Mouse (Mus musculus) small intestine, adult 2 months (tissue): ENCODE results near the gene Nox1. TPM values are rescaled to one million over a fixed set of nuclear protein-coding genes. Genes with fewer than 3 reads are reported as not detected.
A peak's percentile ranks its signal among the peaks of the same experiment; 100 is the strongest.

ENCODE experiments used
- H3K27ac ChIP-seq: fragments of 200-500 bp; 2 replicates; pipeline ENCODE4 v1.5.1; 2012; ENCODE audit warnings: low read depth, low read length, control low read depth, inconsistent platforms; ENCODE audit not compliant: insufficient read depth
- H3K27me3 ChIP-seq: fragments of 200-500 bp; 2 replicates; pipeline ENCODE4 v1.6.1; 2012; ENCODE audit warnings: mild to moderate bottlenecking, moderate library complexity, low read length, inconsistent platforms; ENCODE audit not compliant: control insufficient read depth, insufficient read depth
- H3K36me3 ChIP-seq: fragments of 200-500 bp; 2 replicates; pipeline ENCODE4 v1.6.1; 2012; ENCODE audit warnings: mild to moderate bottlenecking, low read length, control low read depth, inconsistent platforms; ENCODE audit not compliant: control insufficient read depth, insufficient read depth
- H3K4me1 ChIP-seq: fragments of 200-500 bp; 2 replicates; pipeline ENCODE4 v1.6.1; 2012; ENCODE audit warnings: low read length, inconsistent platforms, mixed read lengths; ENCODE audit not compliant: control insufficient read depth, insufficient read depth, insufficient read length
- H3K4me3 ChIP-seq: fragments of 200-500 bp; 2 replicates; pipeline ENCODE4 v1.5.1; 2012; ENCODE audit warnings: low read depth, mild to moderate bottlenecking, control low read depth, inconsistent platforms, low read length, moderate library complexity
- CTCF ChIP-seq: fragments of 200-500 bp; IDR thresholded peaks from 2 replicates; pipeline ENCODE4 v1.5.1; 2012; ENCODE audit warnings: low read depth, mild to moderate bottlenecking, control low read depth, inconsistent platforms, low read length, moderate library complexity, mixed read lengths; ENCODE audit not compliant: insufficient replicate concordance, insufficient read length; ENCODE audit errors: extremely low read depth
- POLR2A ChIP-seq: fragments of 200-500 bp; IDR thresholded peaks from 2 replicates; pipeline ENCODE4 v1.6.1; 2012; ENCODE audit warnings: low read depth, mild to moderate bottlenecking, control low read depth, inconsistent platforms, low read length, moderate library complexity
- WGBS: fragments of 180-500 bp; shearing (Covaris S2); methylation state at CpG from one replicate; pipeline ENCODE4 v1.1.7; 2018; 5-methylcytosine and 5-hydroxymethylcytosine counted together
- polyA plus RNA-seq: library from polyadenylated mRNA; depleted of rRNA; stranded (reverse); fragments of >200 nt; gene quantifications from 2 replicates; pipeline ENCODE4 v1.2.3, GENCODE M21; 2012

Gene Nox1
- polyA plus RNA-seq, 1 experiment, result 0.08 TPM

DNA sequence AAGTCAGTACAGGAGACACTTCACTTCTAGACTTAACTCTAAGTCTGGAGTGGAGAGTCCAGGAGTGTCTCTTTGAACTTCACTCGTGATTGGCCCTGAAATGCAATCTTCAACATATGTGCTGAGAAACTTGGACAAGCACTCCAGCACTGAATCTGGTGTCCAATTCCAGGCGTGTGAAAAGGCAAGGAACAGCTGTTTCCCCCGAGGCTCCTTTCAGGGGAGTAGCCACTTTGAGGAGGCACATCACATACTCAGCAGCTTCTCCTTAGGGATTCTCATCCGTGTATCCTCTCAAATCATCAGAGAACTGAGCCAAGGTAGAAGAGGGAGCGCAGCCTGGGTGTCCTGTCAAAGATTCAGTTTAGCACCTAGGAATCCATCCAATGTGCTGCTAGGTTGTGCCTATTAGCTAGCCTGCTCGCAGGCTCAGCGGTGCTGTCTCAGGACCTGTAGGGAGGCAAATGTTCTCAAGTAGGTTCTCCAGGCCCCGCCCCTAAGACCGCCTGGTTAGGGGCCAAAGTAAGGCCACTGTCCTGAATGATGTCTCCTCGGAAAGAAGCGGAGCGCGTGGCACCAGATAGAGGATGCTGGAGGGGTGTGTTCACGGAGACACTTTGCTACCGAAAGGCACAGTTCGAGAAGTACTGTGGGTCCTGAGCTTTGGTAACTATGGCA, 59.6 kb downstream of the Nox1 start, which contains the start of gene Xkrx:
Gene Xkrx (minus strand): TSS at position 34 of the 678 bp plus-strand sequence.
- Histone ChIP-seq H3K4me1 (peaks cover 3% of the 10 kb centered on the region; the same call in 1 of the 2 replicates), H3K4me3 (peak within 1 kb of the TSS; percentile 40), H3K27me3 (no peaks in the 10 kb centered on the region), H3K36me3 (no peaks in the 10 kb centered on the region), H3K27ac (no peak within 1 kb of the TSS)
- 31% methylated on average over 16 of the region's 16 CpGs for WGBS
- TF ChIP-seq POLR2A, result no peak
- no peak for TF ChIP-seq CTCF

DNA sequence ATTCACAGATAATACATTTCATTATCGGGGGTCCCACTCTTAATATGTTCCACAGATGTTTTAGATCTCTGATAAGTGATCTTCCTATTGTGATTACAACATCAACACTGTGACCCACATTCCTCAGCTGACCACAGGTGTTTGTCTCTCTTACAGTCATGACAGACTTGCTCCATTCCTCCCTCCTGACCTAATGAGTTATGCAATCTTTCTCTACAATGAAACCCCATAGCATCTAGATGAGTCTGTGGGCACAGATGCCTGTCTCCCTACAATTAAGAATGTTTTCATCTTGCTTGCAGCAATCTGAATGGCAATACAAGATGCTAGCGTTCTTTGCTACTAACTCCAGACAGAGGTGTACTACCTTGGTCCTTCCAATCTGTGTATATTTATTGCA, 61.3 kb downstream of the Nox1 start:
- Histone ChIP-seq H3K36me3 (no peaks in the 10 kb centered on the region), H3K4me3 (no peak overlapping the region), H3K27ac (no peak overlapping the region), H3K27me3 (no peaks in the 10 kb centered on the region), H3K4me1 (peaks cover 3% of the 10 kb centered on the region; the same call in 1 of the 2 replicates)
- TF ChIP-seq CTCF (no peak), POLR2A (no peak)
- 82% methylated on average over 2 of the region's 2 CpGs for WGBS

DNA sequence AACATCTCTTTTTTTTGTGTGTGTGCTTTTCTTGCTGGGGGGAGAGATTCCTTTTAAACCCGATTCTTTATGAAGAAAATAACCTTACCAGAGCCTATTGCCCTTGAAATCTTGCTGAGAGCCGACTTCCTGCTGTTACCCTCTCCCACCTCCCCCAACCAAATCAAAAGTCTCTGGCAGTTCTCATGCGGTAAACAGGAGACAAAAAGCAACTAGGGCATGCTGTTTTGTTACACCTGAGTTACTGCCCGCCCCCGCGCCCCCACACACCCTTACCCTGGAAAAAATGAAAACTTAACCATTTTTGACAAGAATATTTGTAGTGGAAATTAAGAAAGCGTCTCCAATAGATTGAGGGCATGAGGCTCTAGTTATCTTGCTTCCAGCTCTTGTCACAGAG, 63.6 kb downstream of the Nox1 start:
- WGBS, result 61% methylated on average over 7 of the region's 7 CpGs
- Histone ChIP-seq H3K36me3 (no peaks in the 10 kb centered on the region), H3K4me1 (peaks cover 3% of the 10 kb centered on the region; the same call in 1 of the 2 replicates), H3K27ac (no peak overlapping the region), H3K27me3 (no peaks in the 10 kb centered on the region), H3K4me3 (no peak overlapping the region)
- TF ChIP-seq POLR2A (no peak), CTCF (no peak)

DNA sequence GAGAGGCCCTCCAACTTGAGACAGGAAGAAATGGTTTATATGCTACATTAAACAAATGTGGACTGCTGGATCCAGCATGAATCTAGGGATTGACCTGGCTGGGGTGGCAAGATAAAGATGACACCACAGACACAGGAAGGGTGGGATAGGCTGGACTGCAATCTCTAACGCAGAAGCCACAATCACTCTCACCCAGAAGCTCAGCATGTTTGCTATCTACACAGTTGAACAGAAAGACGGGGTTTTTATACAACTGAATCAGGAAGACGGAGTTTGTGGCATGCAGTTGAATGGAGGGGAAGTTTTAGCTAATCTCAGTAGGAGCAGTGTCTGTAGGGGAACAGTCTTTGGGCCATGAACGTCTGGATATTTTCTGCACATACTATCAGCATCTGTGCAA, 79.8 kb downstream of the Nox1 start:
- no peaks in the 10 kb centered on the region for H3K27me3 ChIP-seq
- H3K36me3 ChIP-seq, result no peaks in the 10 kb centered on the region
- H3K27ac ChIP-seq, result no peak overlapping the region
- no peaks in the 10 kb centered on the region for H3K4me1 ChIP-seq
- H3K4me3 ChIP-seq, result no peak overlapping the region
- no peak for TF ChIP-seq CTCF
- TF ChIP-seq POLR2A, result no peak
- WGBS, result 78% methylated on average over 4 of the region's 4 CpGs

DNA sequence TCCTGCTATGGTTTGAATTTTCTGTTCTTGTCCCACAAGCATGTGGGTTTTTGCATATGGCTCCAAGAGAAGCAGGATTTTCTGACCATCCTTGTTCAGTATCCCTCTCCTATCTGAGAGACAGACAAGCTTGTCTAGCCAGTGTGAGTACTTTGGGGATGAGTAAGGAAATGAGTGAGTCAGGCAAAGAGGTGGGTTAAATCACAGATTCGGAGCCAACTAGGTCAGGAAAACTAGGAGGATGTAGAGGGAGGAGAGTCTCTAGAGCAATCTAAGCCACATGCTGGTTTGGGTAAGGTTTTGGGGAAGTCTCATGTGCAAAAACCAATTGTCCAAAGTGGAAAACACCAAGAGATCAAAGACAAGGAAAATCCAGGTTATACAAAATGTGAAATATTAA, 80.2 kb downstream of the Nox1 start:
- Histone ChIP-seq H3K4me3 (no peak overlapping the region), H3K27ac (no peak overlapping the region), H3K27me3 (no peaks in the 10 kb centered on the region), H3K36me3 (no peaks in the 10 kb centered on the region), H3K4me1 (no peaks in the 10 kb centered on the region)
- 59% methylated on average over 1 of the region's 1 CpGs for WGBS
- TF ChIP-seq POLR2A (no peak), CTCF (no peak)

DNA sequence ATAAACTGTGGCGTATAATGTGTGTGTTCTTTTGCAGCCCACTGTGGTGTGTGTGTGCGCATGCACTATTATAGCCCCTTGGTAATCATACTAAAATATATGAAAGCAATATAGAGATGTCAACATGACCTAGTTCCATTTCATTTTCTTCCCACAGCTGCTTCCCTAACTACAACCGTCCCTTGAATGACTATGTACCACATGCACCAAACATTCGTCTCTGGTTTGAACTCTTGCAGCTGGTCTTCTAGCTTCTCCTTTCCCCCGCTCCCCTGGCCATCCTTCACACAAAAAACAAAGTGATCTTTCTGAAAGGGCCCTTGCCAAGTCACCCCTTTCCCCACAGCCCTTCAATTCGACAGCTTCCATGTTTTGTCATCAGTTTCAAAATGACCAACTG, 81.7 kb downstream of the Nox1 start:
- no peaks in the 10 kb centered on the region for H3K4me1 ChIP-seq
- H3K4me3 ChIP-seq, result no peak overlapping the region
- H3K27me3 ChIP-seq, result no peaks in the 10 kb centered on the region
- no peaks in the 10 kb centered on the region for H3K36me3 ChIP-seq
- WGBS, result 77% methylated on average over 6 of the region's 6 CpGs
- no peak for TF ChIP-seq CTCF
- no peak overlapping the region for H3K27ac ChIP-seq

DNA sequence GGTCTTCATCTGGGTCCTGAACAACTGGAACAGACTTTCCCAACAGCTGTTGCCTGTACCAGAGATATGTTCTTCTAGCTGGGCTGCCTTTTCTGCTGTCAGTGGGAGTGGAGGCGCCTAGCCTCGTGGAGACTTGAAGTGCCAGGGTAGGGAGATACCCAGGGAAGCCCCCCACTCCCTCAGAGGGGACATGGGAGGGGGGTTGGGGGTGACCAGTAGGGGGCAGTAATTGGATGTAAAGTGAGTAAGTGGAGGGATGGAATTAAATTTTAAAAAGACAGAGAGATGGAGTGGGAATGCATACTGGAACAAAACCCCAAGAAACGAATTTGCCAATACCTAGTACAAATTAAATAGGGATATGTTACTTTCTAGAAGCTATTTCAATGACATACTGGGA, 87.9 kb downstream of the Nox1 start:
- TF ChIP-seq CTCF, result no peak
- TF ChIP-seq POLR2A, result no peak
- 64% methylated on average over 3 of the region's 3 CpGs for WGBS
- Histone ChIP-seq H3K4me1 (0 out of 2 replicates have a peak, but pooled peaks cover 2% of the 10 kb centered on the region), H3K27me3 (no peaks in the 10 kb centered on the region), H3K27ac (no peak overlapping the region), H3K36me3 (no peaks in the 10 kb centered on the region), H3K4me3 (no peak overlapping the region)

DNA sequence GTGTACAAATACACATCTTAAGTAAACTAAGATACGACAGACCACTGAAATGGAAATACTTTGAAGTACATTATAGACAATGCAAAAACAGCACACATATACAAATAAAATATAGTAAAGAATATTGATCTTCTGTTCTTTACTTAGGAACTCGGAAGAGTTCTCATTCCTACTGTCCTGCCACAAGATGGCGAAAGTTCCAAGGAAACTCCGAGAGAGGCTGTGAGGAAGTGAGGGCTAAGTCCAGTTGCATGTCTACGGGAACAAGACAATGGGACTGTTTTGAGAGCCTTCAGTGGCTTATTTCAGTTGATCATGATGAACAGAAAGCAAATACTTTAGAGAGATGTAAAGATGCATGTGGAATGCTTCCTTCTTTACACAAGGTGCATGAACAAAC, 89.5 kb downstream of the Nox1 start:
- WGBS, result 15% methylated on average over 5 of the region's 5 CpGs
- H3K36me3 ChIP-seq, result no peaks in the 10 kb centered on the region
- H3K27me3 ChIP-seq, result no peaks in the 10 kb centered on the region
- H3K27ac ChIP-seq, result no peak overlapping the region
- TF ChIP-seq CTCF, result no peak
- no peak for TF ChIP-seq POLR2A
- 0 out of 2 replicates have a peak, but pooled peaks cover 2% of the 10 kb centered on the region for H3K4me1 ChIP-seq
- H3K4me3 ChIP-seq, result no peak overlapping the region
